Mouse (Mus musculus) right cerebral cortex, postnatal 10 days (tissue): Measurements from ENCODE around the gene Cacna1c.

Experiments used
- DNase-seq, 2 experiments: peaks; one replicate each; pipeline ENCODE4 v3.0.0; 2021; ENCODE audit warnings: low spot score in 2 of 2

Gene Cacna1c

GRCm38 (mm10) chr6:118864696-118865620 is 331.3 kb downstream of the Cacna1c start:
- DNase-seq: peak in 1 of 2 experiments; percentile 55

- DNase-seq: no peak
Observed at GRCm38 (mm10) chr6:118862727-118863126, 333.5 kb downstream of the Cacna1c start.

- no peak for DNase-seq
Observed at GRCm38 (mm10) chr6:118862091-118862490, 334.1 kb downstream of the Cacna1c start.

- no peak for DNase-seq
Observed at GRCm38 (mm10) chr6:118858431-118858830, 337.8 kb downstream of the Cacna1c start.

- peak in 1 of 2 experiments; percentile 45 for DNase-seq
Observed at GRCm38 (mm10) chr6:118852131-118852530, 344.1 kb downstream of the Cacna1c start.

GRCm38 (mm10) chr6:118851086-118851485 is 345.1 kb downstream of the Cacna1c start:
- peak; percentile 71 to 89 for DNase-seq

GRCm38 (mm10) chr6:118848640-118849039 is 347.6 kb downstream of the Cacna1c start:
- peak in 1 of 2 experiments; percentile 27 for DNase-seq

GRCm38 (mm10) chr6:118847751-118848150 is 348.5 kb downstream of the Cacna1c start:
- peak in 1 of 2 experiments; percentile 26 for DNase-seq

- DNase-seq: peak; percentile 56 to 71
Observed at GRCm38 (mm10) chr6:118845829-118846228, 350.4 kb downstream of the Cacna1c start.

GRCm38 (mm10) chr6:118845180-118845579 is 351.0 kb downstream of the Cacna1c start:
- no peak for DNase-seq

GRCm38 (mm10) chr6:118843566-118843965 is 352.7 kb downstream of the Cacna1c start:
- no peak for DNase-seq

GRCm38 (mm10) chr6:118841892-118842291 is 354.3 kb downstream of the Cacna1c start:
- no peak for DNase-seq

- no peak for DNase-seq
Observed at GRCm38 (mm10) chr6:118838919-118839915, 357.0 kb downstream of the Cacna1c start.

GRCm38 (mm10) chr6:118836693-118837092 is 359.5 kb downstream of the Cacna1c start:
- DNase-seq: no peak

- DNase-seq: no peak
Observed at GRCm38 (mm10) chr6:118834046-118834445, 362.2 kb downstream of the Cacna1c start.

- no peak for DNase-seq
Observed at GRCm38 (mm10) chr6:118833049-118833448, 363.2 kb downstream of the Cacna1c start.

- no peak for DNase-seq
Observed at GRCm38 (mm10) chr6:118832616-118833015, 363.6 kb downstream of the Cacna1c start.

GRCm38 (mm10) chr6:118830851-118831250 is 365.4 kb downstream of the Cacna1c start:
- no peak for DNase-seq

GRCm38 (mm10) chr6:118828187-118828586 is 368.0 kb downstream of the Cacna1c start:
- no peak for DNase-seq

GRCm38 (mm10) chr6:118827560-118827959 is 368.7 kb downstream of the Cacna1c start:
- DNase-seq: no peak

GRCm38 (mm10) chr6:118825400-118825871 is 370.8 kb downstream of the Cacna1c start:
- DNase-seq: no peak

- DNase-seq: no peak
Observed at GRCm38 (mm10) chr6:118821536-118821935, 374.7 kb downstream of the Cacna1c start.
